14 mouse cellular contexts compared by ENCODE assay signal in genomic region chr7:139835140-139836131, GRCm38 (mm10). TPM values are rescaled to one million over a fixed set of nuclear protein-coding genes. Genes with fewer than 3 reads are reported as not detected.
DNase-seq lines count a peak whose midpoint lies in the region; ATAC-seq lines count a peak whose summit lies in the region.
"Had no signal": no experiment of that assay in that cellular context is flagged by ENCODE, and none has a peak within 500 bp of the region (broad histone marks: within the 10 kb centered on the region; RNA-seq: fewer than 3 reads in every experiment).

No protein-coding gene starts in this region.

- ATAC-seq in hindbrain, embryonic 13.5 days (ENCODE audit: low FRiP score), result peak; percentile 67
- peak; percentile 59 for ATAC-seq in neural tube, embryonic 13.5 days (ENCODE audit: low read depth)
- no peak for ATAC-seq in heart, embryonic 11.5 days (replicated peaks; ENCODE audit: insufficient number of reproducible peaks, low FRiP score, low TSS enrichment)
- ATAC-seq in erythroid progenitor cell, adult 5-6 weeks (replicated peaks; ENCODE audit: low FRiP score, poor library complexity, severe bottlenecking), result no peak

- H3K9me3 ChIP-seq in hindbrain, embryonic 13.5 days, result no peaks in the 10 kb centered on the region
- no peaks in the 10 kb centered on the region for H3K9me3 ChIP-seq in neural tube, embryonic 13.5 days
- no peaks in the 10 kb centered on the region for H3K9me3 ChIP-seq in heart, embryonic 11.5 days (replicated peaks; ENCODE audit: control insufficient read depth, low read length)
- H3K9me3 ChIP-seq: embryonic facial prominence, embryonic 12.5 days; liver, embryonic 13.5 days; stomach, embryonic 15.5 days had no signal

- H3K4me2 ChIP-seq in hindbrain, embryonic 13.5 days, result peak overlapping the region; percentile 67
- peak overlapping the region; percentile 62 for H3K4me2 ChIP-seq in neural tube, embryonic 13.5 days
- no peak overlapping the region for H3K4me2 ChIP-seq in heart, embryonic 11.5 days
- H3K4me2 ChIP-seq: liver, embryonic 13.5 days; stomach, embryonic 15.5 days had no signal

- H3K36me3 ChIP-seq in hindbrain, embryonic 13.5 days, result no peaks in the 10 kb centered on the region
- H3K36me3 ChIP-seq in neural tube, embryonic 13.5 days, result 0 out of 2 replicates have a peak, but pooled peaks cover 3% of the 10 kb centered on the region
- no peaks in the 10 kb centered on the region for H3K36me3 ChIP-seq in heart, embryonic 11.5 days (ENCODE audit: control insufficient read depth, insufficient read depth, low read length)
- H3K36me3 ChIP-seq: embryonic facial prominence, embryonic 12.5 days; liver, embryonic 13.5 days; stomach, embryonic 15.5 days had no signal

- no peaks in the 10 kb centered on the region for H3K27me3 ChIP-seq in hindbrain, embryonic 13.5 days
- no peaks in the 10 kb centered on the region; the same call in none of the 2 replicates for H3K27me3 ChIP-seq in neural tube, embryonic 13.5 days
- H3K27me3 ChIP-seq in heart, embryonic 11.5 days (ENCODE audit: control insufficient read depth, insufficient read depth, low read length), result peaks cover 31% of the 10 kb centered on the region

- WGBS in hindbrain, embryonic 13.5 days, result 17% methylated on average over 15 of the region's 15 CpGs
- WGBS in neural tube, embryonic 13.5 days, result 28% methylated on average over 15 of the region's 15 CpGs
- WGBS in heart, embryonic 11.5 days (ENCODE audit: insufficient replicate concordance), result 71% methylated on average over 15 of the region's 15 CpGs

- H3K9ac ChIP-seq in hindbrain, embryonic 13.5 days, result peak overlapping the region; percentile 65
- H3K9ac ChIP-seq in neural tube, embryonic 13.5 days, result peak overlapping the region; percentile 65
- H3K9ac ChIP-seq in heart, embryonic 11.5 days (ENCODE audit: low read depth, low read length), result no peak overlapping the region
- H3K9ac ChIP-seq: embryonic facial prominence, embryonic 12.5 days; liver, embryonic 13.5 days; stomach, embryonic 15.5 days had no signal

- DNase-seq in layer of hippocampus, adult 8-10 months (ENCODE audit: low spot score in 2 of 2), result peak; percentile 37 to 42
- no peak for DNase-seq in layer of hippocampus, adult 11-12 months (ENCODE audit: low spot score)
- DNase-seq in cerebellum, postnatal 10 days, result peak; percentile 73 to 78
- no peak for DNase-seq in lung, postnatal 10 days
- DNase-seq: heart, adult 11 months; kidney, postnatal 10 days; liver, embryonic 13.5 days had no signal

- peak overlapping the region; percentile 91 for H3K27ac ChIP-seq in hindbrain, embryonic 13.5 days
- H3K27ac ChIP-seq in neural tube, embryonic 13.5 days (replicated peaks), result peak overlapping the region; percentile 83
- H3K27ac ChIP-seq in heart, embryonic 11.5 days (ENCODE audit: low read depth, low read length), result no peak overlapping the region
- H3K27ac ChIP-seq: embryonic facial prominence, embryonic 12.5 days; liver, embryonic 13.5 days; stomach, embryonic 15.5 days had no signal

- H3K4me3 ChIP-seq in hindbrain, embryonic 13.5 days, result peak overlapping the region; percentile 41
- peak overlapping the region; percentile 38 for H3K4me3 ChIP-seq in neural tube, embryonic 13.5 days
- H3K4me3 ChIP-seq in heart, embryonic 11.5 days (ENCODE audit: low read depth, low read length), result no peak overlapping the region
- H3K4me3 ChIP-seq: liver, embryonic 13.5 days; myocyte; stomach, embryonic 15.5 days had no signal

- H3K4me1 ChIP-seq in hindbrain, embryonic 13.5 days (replicated peaks), result peaks cover 49% of the 10 kb centered on the region
- H3K4me1 ChIP-seq in neural tube, embryonic 13.5 days (replicated peaks), result peaks cover 52% of the 10 kb centered on the region
- peaks cover 4% of the 10 kb centered on the region; the same call in 1 of the 2 replicates for H3K4me1 ChIP-seq in heart, embryonic 11.5 days (ENCODE audit: control insufficient read depth, insufficient read depth, low read length)
- H3K4me1 ChIP-seq: embryonic facial prominence, embryonic 12.5 days; liver, embryonic 13.5 days; stomach, embryonic 15.5 days had no signal

RNA-seq across cellular contexts. Expression of gene Adgra1, which starts 1.5 kb away (rescaled TPM):
- 10 to 100 TPM; 43.2 to 67.8 (median 57.9) TPM for total RNA-seq in layer of hippocampus, adult 8-10 months (2022)
- polyA plus RNA-seq in hindbrain, embryonic 13.5 days (2015; fragmentation: Nextera tagmentation; extraction: Ambion mirVana), result 27.5 and 33.0 TPM in 2 replicates
- polyA plus RNA-seq in neural tube, embryonic 13.5 days (2015; fragmentation: Nextera tagmentation; extraction: Ambion mirVana), result 23.9 and 29.2 TPM in 2 replicates
- polyA plus RNA-seq in heart, embryonic 11.5 days (2014; fragmentation: Nextera tagmentation; extraction: Ambion mirVana), result not detected in 2 replicates
- not detected in 2 replicates for total RNA-seq in erythroid progenitor cell, adult 5-6 weeks (2015; ENCODE audit: low replicate concordance)
- total RNA-seq in erythroid progenitor cell, adult 5-6 weeks (2017; ENCODE audit: low replicate concordance), result not detected in 2 replicates
- polyA plus RNA-seq: liver, embryonic 13.5 days had no signal

RNA-seq across cellular contexts. Expression of gene Kndc1, which starts 59.1 kb away (rescaled TPM):
- total RNA-seq in layer of hippocampus, adult 8-10 months (2022), result 100 to 1,000 TPM in 1 of 4 experiments, 10 to 100 TPM in 3; 90.0 to 103 (median 95.8) TPM
- polyA plus RNA-seq in hindbrain, embryonic 13.5 days (2015; fragmentation: Nextera tagmentation; extraction: Ambion mirVana), result 8.3 and 10.0 TPM in 2 replicates
- 5.8 and 6.0 TPM in 2 replicates for polyA plus RNA-seq in neural tube, embryonic 13.5 days (2015; fragmentation: Nextera tagmentation; extraction: Ambion mirVana)
- 0.03 TPM in 1 of 2 replicates, not detected in the other for polyA plus RNA-seq in heart, embryonic 11.5 days (2014; fragmentation: Nextera tagmentation; extraction: Ambion mirVana)
- not detected in 2 replicates for total RNA-seq in erythroid progenitor cell, adult 5-6 weeks (2015; ENCODE audit: low replicate concordance)
- not detected in 2 replicates for total RNA-seq in erythroid progenitor cell, adult 5-6 weeks (2017; ENCODE audit: low replicate concordance)

Comparison
In these comparisons a context has a peak if more than half of its experiments do, and no peak if none do; other contexts are left out.
1. DNase-seq: peak in layer of hippocampus, adult 8-10 months (2 of 2) and cerebellum, postnatal 10 days (2 of 2); none in layer of hippocampus, adult 11-12 months (single experiment) and lung, postnatal 10 days (single experiment).
2. ATAC-seq: peak in hindbrain, embryonic 13.5 days (single experiment) and neural tube, embryonic 13.5 days (single experiment); none in heart, embryonic 11.5 days (single experiment) and erythroid progenitor cell, adult 5-6 weeks (single experiment).
3. RNA of gene Adgra1, which starts 1.5 kb away (polyA plus RNA-seq): 23.9 to 29.2 TPM in neural tube, embryonic 13.5 days and 27.5 to 33.0 TPM in hindbrain, embryonic 13.5 days; not detected in heart, embryonic 11.5 days; every median in the first group is over 10 times any median in the second.